Mouse (Mus musculus) lung, postnatal 14 days (tissue): ENCODE results near the gene Sh3d21.

Experiments used
- DNase-seq: peaks from one replicate; pipeline ENCODE4 v3.0.0; 2021

Sh3d21 gene

DNA sequence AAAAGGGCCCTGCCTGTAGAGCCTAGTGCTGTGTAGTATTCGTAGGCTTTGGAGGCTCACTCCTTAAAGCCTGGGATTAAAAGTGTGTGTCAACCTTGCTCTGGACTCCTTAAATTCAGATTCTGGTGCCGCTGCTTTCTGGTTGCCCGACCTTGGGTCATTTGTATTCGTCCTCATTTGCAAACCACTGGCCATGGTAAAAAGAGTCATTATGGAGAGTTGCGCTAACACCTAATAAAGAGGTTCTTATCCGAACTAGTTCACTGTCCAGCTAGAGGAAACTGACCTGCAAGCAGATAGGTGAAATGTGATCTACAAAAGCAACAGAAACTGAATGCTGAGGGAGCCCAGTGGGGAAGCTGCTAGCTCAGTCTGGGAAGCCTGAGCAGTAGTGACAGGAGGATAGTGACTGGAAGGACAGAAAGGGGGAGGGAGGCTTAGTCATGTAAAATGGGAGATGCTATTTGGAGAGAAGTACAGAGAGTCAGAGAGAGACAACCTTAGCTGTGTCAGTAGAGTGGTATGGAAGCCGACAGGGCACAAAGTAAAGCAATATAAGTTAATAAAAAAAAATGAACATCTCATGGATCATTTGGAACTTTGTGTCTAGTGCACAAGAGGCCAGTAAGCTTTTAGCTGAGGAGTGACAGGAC lies 58.0 kb downstream of the Sh3d21 start:
- DNase-seq = no peak

- peak; percentile 39 for DNase-seq
These were observed 58.8 kb downstream of the Sh3d21 start for GRCm38 (mm10) chr4:126104261-126105075.

DNA sequence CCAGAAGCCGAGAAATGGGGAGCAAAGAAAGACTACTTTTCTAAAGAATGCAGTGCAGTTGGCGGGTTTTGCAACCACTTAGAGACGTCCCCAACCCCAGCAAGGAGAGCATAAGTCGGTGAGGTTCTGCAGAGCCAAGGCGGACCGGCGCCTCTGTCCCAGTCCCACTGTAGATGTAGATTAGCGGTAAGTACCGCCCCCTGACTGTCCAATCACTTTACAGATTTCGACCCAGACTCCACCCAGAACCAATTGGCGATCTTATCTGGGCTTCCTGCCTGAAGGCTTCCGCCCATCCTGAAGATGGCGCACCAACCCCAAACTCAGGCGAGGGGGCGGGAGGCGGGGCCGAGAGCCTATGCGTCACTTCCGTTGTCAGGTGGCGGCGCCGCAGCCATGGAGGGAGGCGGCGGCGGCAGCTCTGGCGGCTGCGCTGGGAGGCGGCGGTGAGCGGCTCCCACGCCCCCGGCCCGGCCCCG lies 59.7 kb downstream of the Sh3d21 start, which contains the start of gene Stk40:
Gene Stk40 (plus strand): TSS at position 368 of the 479 bp plus-strand sequence.
- DNase-seq = peak; percentile 96

DNA sequence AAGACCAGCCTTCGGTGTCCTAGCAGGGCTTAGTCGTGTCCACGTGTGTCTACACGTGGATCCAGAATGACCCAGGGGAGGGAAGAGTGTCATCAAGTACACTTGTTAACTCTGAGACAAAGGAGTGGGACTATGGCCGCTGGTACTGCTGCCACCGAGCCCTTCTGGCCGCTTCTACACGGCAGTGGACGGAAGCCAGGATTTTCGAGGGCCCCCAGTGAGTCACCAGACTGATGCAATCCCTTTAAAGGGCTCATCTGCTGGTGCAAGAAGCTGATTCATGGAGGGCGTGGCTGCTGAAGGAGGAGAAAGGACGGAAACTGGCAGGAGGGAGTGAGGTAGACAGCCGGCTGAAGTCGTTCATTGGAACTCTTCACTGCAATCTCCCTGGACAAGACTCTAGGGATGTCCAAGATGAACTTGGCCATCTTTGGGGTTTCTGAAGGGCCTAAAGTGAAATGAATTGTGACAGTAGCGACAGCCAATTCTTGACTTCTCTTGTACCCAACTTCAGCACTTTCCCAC lies 60.2 kb downstream of the Sh3d21 start:
- DNase-seq = peak; percentile 94

DNA sequence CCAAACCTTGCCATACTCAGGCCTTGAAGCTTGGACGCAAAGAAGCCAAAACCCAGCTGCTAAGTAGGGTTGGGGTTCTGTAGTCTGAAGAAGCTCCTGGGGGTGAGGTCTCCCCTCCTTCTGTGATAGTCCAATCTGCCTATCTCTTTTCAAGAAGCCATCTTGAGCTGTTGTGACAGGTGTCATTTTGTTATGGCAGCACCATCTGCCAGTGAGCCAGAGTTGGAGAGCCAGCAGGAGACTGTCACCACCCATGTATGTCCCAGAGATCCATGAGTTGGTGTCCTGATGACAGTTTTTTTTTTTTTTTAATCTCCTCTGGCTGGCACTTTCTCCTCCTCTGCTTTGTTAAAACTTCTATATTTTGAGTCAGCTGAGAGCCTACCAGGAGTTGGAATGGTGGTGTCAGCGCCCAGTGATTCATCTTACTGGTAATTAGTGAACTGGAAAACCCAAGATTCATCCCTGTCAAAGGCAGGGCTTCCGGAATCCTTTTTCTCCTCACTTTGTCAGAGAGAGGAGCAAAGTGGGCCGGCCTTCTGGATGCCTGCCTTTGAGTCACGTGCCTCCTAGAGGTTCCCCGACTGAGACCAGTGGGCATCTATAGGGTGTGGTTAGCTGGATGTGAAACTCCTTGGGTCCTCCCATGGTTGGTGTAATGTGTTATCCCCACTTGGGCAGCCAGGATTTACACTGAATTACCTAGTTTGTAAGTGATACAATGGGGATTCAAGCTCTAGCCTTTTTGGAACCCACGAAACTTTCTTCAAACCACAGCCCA lies 61.0 kb downstream of the Sh3d21 start:
- peak; percentile 37 for DNase-seq

GRCm38 (mm10) chr4:126100764-126101163 lies 62.5 kb downstream of the Sh3d21 start:
- no peak for DNase-seq
